Mouse (Mus musculus) C2C12 (cell line): ENCODE results near the gene Stk10.

Experiments
- CTCF ChIP-seq: IDR thresholded peaks from one replicate; pipeline ENCODE4 v1.5.1; 2011; ENCODE audit not compliant: control insufficient read depth, insufficient read depth, insufficient read length
- FOSL1 ChIP-seq: IDR thresholded peaks from one replicate; pipeline ENCODE4 v1.8.0; 2011; ENCODE audit warnings: mild to moderate bottlenecking, low read length; ENCODE audit not compliant: poor library complexity, insufficient read depth, severe bottlenecking

DNA sequence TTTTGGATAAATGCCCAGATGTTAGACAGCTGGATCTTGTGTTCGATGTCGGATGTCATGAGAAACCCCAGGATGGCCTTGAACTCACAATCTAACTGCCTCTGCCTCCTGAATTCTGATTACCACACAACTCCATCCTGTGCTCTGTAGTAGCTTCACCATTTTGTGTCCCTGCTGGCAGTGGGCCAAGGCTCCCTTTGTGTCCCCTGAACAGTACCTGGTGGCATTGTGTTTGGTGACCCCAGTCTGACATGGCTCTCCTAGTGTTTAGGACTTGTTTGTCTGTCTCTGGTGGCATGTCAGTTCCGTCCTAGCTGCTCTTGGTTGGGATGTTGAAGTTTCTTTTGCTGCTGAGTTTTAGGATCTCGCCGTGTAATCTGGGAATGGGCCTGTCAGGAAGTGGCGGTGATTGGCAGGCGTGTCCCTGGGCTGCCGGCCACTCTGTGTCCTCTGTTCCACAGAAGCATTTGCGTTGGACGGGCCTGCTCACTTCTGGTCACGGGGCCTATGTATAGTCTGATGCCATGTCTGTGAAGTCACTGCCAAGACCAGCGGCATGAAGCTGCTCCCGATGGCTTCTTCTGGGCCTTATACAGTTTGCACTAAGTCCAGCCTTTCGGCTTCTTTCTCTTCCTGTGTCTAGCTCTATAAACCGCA, 35.7 kb downstream of the Stk10 start:
- no peak for TF ChIP-seq CTCF
- TF ChIP-seq FOSL1: no peak
